Mouse (Mus musculus) heart, embryonic 11.5 days (tissue): Measurements from ENCODE around the gene Lama2. TPM values are rescaled to one million over a fixed set of nuclear protein-coding genes. Genes with fewer than 3 reads are reported as not detected.

Source experiments
- ATAC-seq: fragments of 200-750 bp; cut with Nextera tagmentation; replicated peaks from 2 replicates; pipeline ENCODE4 v1.8.0; 2017; ENCODE audit warnings: moderate library complexity; ENCODE audit not compliant: insufficient number of reproducible peaks, low FRiP score, low TSS enrichment
- H3K27ac ChIP-seq: fragments of 300-500 bp; sonication (generic); 2 replicates; pipeline ENCODE4 v1.5.1; 2014; ENCODE audit warnings: mild to moderate bottlenecking, low read depth, low read length
- H3K27me3 ChIP-seq: fragments of 300-500 bp; sonication (generic); 2 replicates; pipeline ENCODE4 v1.6.1; 2014; ENCODE audit warnings: mild to moderate bottlenecking, low read length, mixed read lengths; ENCODE audit not compliant: control insufficient read depth, insufficient read depth
- H3K36me3 ChIP-seq: fragments of 300-500 bp; sonication (generic); 2 replicates; pipeline ENCODE4 v1.6.1; 2014; ENCODE audit warnings: mild to moderate bottlenecking, low read length, moderate library complexity, mixed read lengths; ENCODE audit not compliant: control insufficient read depth, insufficient read depth
- H3K4me1 ChIP-seq: fragments of 300-500 bp; sonication (generic); 2 replicates; pipeline ENCODE4 v1.6.1; 2014; ENCODE audit warnings: low read length; ENCODE audit not compliant: control insufficient read depth, insufficient read depth
- H3K4me2 ChIP-seq: fragments of 300-500 bp; sonication (generic); 2 replicates; pipeline ENCODE4 v1.6.1; 2014; ENCODE audit warnings: mild to moderate bottlenecking, moderate library complexity
- H3K4me3 ChIP-seq: fragments of 300-500 bp; sonication (generic); 2 replicates; pipeline ENCODE4 v1.5.1; 2014; ENCODE audit warnings: low read depth, low read length
- H3K9ac ChIP-seq: fragments of 300-500 bp; sonication (generic); 2 replicates; pipeline ENCODE4 v1.6.1; 2014; ENCODE audit warnings: mild to moderate bottlenecking, low read depth, low read length, moderate library complexity
- H3K9me3 ChIP-seq: fragments of 300-500 bp; sonication (generic); replicated peaks from 2 replicates; pipeline ENCODE4 v1.6.1; 2016; ENCODE audit warnings: low read length; ENCODE audit not compliant: control insufficient read depth
- WGBS: fragments of 180-500 bp; shearing (Covaris S2); extraction: QIAGEN DNeasy Blood & Tissue Kit; methylation state at CpG from one replicate; pipeline ENCODE4 v1.1.7; 2014; ENCODE audit not compliant: insufficient replicate concordance; 5-methylcytosine and 5-hydroxymethylcytosine counted together
- polyA plus RNA-seq: library from polyadenylated mRNA; unstranded; fragments of >200 nt; fragmentation: Nextera tagmentation; extraction: Ambion mirVana; gene quantifications from 2 replicates; pipeline ENCODE4 v1.2.1, GENCODE M21; 2014

Lama2 gene
- polyA plus RNA-seq, 1 experiment from 2014 or later = 17.0 TPM

GRCm38 (mm10) chr10:26982621-26983020 lies 636.9 kb downstream of the Lama2 start:
- H3K36me3 ChIP-seq = no peaks in the 10 kb centered on the region
- no peaks in the 10 kb centered on the region for H3K9me3 ChIP-seq
- no peaks in the 10 kb centered on the region for H3K4me1 ChIP-seq
- H3K4me3 ChIP-seq = no peak overlapping the region
- ATAC-seq = no peak
- H3K9ac ChIP-seq = no peak overlapping the region
- H3K27ac ChIP-seq = no peak overlapping the region
- whole genome bisulfite sequencing = 79% methylated on average over 2 of the region's 2 CpGs
- H3K27me3 ChIP-seq = no peaks in the 10 kb centered on the region
- no peak overlapping the region for H3K4me2 ChIP-seq

- 89% methylated on average over 3 of the region's 3 CpGs for WGBS
- Histone ChIP-seq H3K4me3 (no peak overlapping the region), H3K4me1 (no peaks in the 10 kb centered on the region), H3K9ac (no peak overlapping the region), H3K27me3 (no peaks in the 10 kb centered on the region), H3K27ac (no peak overlapping the region), H3K9me3 (no peaks in the 10 kb centered on the region), H3K4me2 (no peak overlapping the region), H3K36me3 (no peaks in the 10 kb centered on the region)
- no peak for ATAC-seq
Measured at GRCm38 (mm10) chr10:26975372-26975771, 644.2 kb downstream of the Lama2 start.

GRCm38 (mm10) chr10:26974224-26974623 lies 645.3 kb downstream of the Lama2 start:
- H3K9ac ChIP-seq = no peak overlapping the region
- no peak overlapping the region for H3K4me2 ChIP-seq
- no peaks in the 10 kb centered on the region for H3K36me3 ChIP-seq
- ATAC-seq = no peak
- no peak overlapping the region for H3K27ac ChIP-seq
- H3K27me3 ChIP-seq = no peaks in the 10 kb centered on the region
- no peaks in the 10 kb centered on the region for H3K9me3 ChIP-seq
- WGBS = 71% methylated on average over 1 of the region's 1 CpGs
- no peak overlapping the region for H3K4me3 ChIP-seq
- H3K4me1 ChIP-seq = no peaks in the 10 kb centered on the region

GRCm38 (mm10) chr10:26973575-26973974 lies 646.0 kb downstream of the Lama2 start:
- no peaks in the 10 kb centered on the region for H3K9me3 ChIP-seq
- H3K4me3 ChIP-seq = no peak overlapping the region
- H3K36me3 ChIP-seq = no peaks in the 10 kb centered on the region
- H3K4me2 ChIP-seq = no peak overlapping the region
- H3K9ac ChIP-seq = no peak overlapping the region
- H3K27me3 ChIP-seq = no peaks in the 10 kb centered on the region
- 85% methylated on average over 2 of the region's 2 CpGs for WGBS
- no peak overlapping the region for H3K27ac ChIP-seq
- no peaks in the 10 kb centered on the region for H3K4me1 ChIP-seq
- no peak for ATAC-seq

GRCm38 (mm10) chr10:26958513-26958912 lies 661.0 kb downstream of the Lama2 start:
- H3K36me3 ChIP-seq = no peaks in the 10 kb centered on the region
- no peak overlapping the region for H3K9ac ChIP-seq
- WGBS = 71% methylated on average over 3 of the region's 3 CpGs
- H3K4me3 ChIP-seq = no peak overlapping the region
- H3K4me1 ChIP-seq = no peaks in the 10 kb centered on the region
- H3K27ac ChIP-seq = no peak overlapping the region
- ATAC-seq = no peak
- no peak overlapping the region for H3K4me2 ChIP-seq
- no peaks in the 10 kb centered on the region for H3K9me3 ChIP-seq
- H3K27me3 ChIP-seq = no peaks in the 10 kb centered on the region

- Histone ChIP-seq H3K4me1 (no peaks in the 10 kb centered on the region), H3K27me3 (no peaks in the 10 kb centered on the region), H3K9ac (no peak overlapping the region), H3K4me3 (no peak overlapping the region), H3K36me3 (no peaks in the 10 kb centered on the region), H3K4me2 (no peak overlapping the region), H3K27ac (no peak overlapping the region), H3K9me3 (no peaks in the 10 kb centered on the region)
- WGBS = 68% methylated on average over 7 of the region's 7 CpGs
- no peak for ATAC-seq
Measured at GRCm38 (mm10) chr10:26950448-26950847, 669.1 kb downstream of the Lama2 start.

- Histone ChIP-seq H3K36me3 (no peaks in the 10 kb centered on the region), H3K4me1 (no peaks in the 10 kb centered on the region), H3K27ac (no peak overlapping the region), H3K4me2 (no peak overlapping the region), H3K9ac (no peak overlapping the region), H3K27me3 (no peaks in the 10 kb centered on the region), H3K4me3 (no peak overlapping the region), H3K9me3 (no peaks in the 10 kb centered on the region)
- WGBS = 61% methylated on average over 8 of the region's 8 CpGs
- ATAC-seq = no peak
Measured at GRCm38 (mm10) chr10:26949667-26950066, 669.9 kb downstream of the Lama2 start.

- H3K27me3 ChIP-seq = no peaks in the 10 kb centered on the region
- no peak overlapping the region for H3K9ac ChIP-seq
- H3K4me2 ChIP-seq = no peak overlapping the region
- no peak overlapping the region for H3K4me3 ChIP-seq
- 40% methylated on average over 2 of the region's 2 CpGs for WGBS
- no peaks in the 10 kb centered on the region for H3K9me3 ChIP-seq
- H3K36me3 ChIP-seq = no peaks in the 10 kb centered on the region
- H3K4me1 ChIP-seq = no peaks in the 10 kb centered on the region
- ATAC-seq = no peak
- no peak overlapping the region for H3K27ac ChIP-seq
Measured at GRCm38 (mm10) chr10:26948331-26948730, 671.2 kb downstream of the Lama2 start.

GRCm38 (mm10) chr10:26939549-26939948 lies 680.0 kb downstream of the Lama2 start:
- Histone ChIP-seq H3K4me1 (no peaks in the 10 kb centered on the region), H3K36me3 (no peaks in the 10 kb centered on the region), H3K4me2 (no peak overlapping the region), H3K4me3 (no peak overlapping the region), H3K27ac (no peak overlapping the region), H3K9ac (no peak overlapping the region), H3K9me3 (no peaks in the 10 kb centered on the region), H3K27me3 (no peaks in the 10 kb centered on the region)
- no peak for ATAC-seq
- WGBS = 67% methylated on average over 1 of the region's 1 CpGs
